Mouse (Mus musculus) cerebellum, postnatal 36 days (tissue): ENCODE measurements at regions not wholly inside any gene's neighbourhood (a gene's known extent, or its start where the extent isn't known, plus 50 kb on each side); places are given as distances from the start of the nearest gene placed in this dataset.

Source experiments
- DNase-seq, 2 experiments: peaks; one replicate each; pipeline ENCODE4 v3.0.0; 2021 to 2022; ENCODE audit warnings: mixed read lengths in 2 of 2

DNA sequence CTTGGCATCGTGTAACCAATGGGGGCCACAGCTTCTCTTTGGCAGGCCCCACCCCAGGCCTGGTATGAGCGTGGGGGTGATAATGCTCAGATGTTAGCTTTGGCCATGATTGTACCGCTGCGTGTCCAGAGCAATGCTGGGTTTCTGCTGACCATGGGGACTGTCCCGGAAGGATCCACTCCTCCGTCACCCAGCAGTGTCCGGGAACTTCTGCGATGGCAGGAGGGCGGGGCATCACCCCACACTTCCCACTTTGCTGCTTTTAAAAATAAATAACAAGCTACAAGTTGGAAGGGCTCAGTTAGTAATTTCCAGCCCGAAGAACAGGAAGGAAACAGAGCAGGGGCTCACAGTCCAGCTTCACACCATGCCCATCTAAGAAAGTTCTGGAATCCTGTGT lies 116.7 kb upstream of the Ptpn1 start:
- DNase-seq, result no peak

DNA sequence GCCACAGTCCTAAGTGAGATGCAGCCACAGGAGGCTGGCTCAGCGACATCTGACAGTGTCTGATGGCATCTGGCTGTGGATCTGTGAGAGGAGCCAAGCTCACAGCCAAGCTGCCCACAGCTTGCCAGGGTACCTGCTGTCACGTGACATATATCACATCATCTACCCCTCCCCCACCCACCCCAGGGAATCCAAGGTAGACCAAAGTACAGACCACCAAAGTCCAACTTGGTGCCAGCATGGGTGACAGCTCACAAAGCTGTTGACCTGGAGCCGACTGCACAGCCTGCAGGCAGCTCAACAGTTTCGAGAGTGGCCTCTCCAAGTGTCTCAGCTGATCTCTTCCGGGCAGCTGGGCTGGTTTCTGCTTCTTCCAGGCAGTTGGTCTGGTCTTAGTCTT lies 119.6 kb upstream of the Tmem189 start:
- DNase-seq, result no peak

DNA sequence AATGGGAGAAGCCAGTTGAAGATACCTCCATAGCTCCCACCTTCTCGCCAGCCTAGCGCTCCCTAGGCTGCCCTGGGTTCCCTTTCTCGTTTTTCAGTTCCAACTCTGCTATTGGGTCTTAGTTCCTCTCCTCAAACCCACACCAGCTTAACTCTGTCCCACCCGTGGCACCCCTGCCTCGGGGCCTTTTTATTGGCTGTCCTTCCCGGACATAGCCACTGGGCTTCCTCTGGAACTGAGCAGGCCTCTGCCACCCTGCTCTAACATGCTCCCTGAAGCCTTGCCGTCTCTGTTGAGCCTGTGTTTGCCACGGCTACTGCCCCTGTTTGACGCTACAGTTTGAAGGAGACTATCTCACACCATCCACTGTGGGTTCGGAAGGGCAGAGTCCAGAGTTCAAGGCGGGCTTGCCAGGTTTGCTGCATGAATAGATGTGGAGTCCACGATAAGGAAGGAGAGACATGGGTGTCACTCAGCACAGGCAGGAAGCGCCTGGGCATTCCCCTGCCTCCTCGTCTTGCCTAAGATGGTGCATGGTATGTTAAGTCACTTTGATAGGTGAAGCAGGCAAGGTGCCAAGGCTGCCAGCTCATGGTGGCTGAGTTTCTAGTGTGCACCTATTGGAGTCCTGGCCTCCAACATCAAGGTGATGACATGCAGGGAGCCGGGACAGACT lies 116.1 kb upstream of the Tmem189 start:
- DNase-seq, result no peak

DNA sequence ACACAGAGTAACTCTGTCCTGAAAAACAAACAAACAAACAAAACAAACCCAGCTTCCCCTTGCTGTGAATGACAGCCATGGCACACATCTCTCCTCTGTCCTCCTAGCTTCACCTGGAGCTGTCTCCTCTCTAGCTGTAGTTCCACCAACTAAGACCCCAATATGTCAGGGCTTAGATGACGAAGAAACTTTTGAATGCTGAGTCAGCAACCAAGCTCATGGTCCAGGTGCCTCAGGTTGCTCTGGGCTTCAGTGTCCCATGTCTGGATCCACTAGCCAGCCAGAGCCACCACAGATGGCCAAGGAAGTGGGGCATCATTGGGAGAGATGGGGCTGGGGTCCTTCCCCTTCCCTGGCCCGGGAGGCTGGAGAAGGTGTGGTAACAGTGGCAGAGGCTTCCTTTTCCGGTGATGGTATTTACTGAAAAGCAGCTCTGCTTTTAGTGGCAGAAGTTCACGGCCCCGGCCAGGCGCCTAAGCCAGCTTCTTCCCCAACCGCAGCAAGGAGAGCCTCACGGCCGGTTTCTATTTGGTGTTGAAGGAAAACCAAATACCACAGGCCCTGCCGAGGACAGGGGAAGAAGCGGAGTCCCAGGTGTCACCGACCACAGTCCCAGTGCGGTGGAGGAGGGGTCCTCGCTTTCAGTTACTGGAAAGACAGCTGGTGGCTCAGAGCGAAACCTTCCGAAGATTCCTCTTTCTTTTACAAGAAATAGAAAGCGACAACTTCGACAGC lies 115.0 kb upstream of the Tmem189 start:
- no peak for DNase-seq

DNA sequence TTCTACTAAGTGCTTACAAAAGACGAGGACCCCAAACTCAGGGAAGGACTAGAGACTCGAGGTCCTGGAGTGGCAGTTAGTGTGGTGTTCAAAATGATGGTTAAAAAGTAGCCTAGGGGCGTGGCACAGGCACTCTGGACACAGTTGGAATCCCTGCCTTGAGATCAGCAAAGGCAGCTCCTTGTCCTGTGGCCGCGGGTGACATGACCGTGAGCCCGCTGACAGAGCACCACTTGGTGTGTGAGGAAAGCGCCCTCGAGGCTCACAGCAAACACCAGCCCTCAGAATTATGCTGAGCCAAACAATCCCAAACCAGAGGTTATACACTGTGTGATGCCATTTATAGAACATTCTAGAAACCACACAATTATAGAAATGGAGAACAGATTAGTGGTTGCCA lies 112.9 kb upstream of the Tmem189 start:
- no peak for DNase-seq

DNA sequence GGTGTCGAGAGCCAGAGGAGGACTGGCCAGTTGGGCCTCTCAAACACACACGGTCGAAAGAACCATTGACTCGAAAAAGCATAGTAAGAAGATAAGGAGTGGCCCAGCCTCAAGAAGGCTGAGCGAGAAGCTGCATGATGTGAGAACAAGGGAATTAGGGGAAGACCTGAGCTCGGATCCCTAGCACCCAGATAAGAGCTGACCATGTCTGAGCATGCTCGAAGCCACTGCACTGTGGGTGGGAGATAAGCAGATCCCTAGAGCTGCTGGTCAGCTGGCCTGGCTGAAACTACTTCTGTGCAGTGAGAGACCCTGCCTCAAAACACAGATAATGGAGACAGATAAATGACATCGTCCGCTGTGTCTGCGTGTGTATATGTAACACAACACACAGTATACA lies 111.8 kb upstream of the Tmem189 start:
- DNase-seq, result no peak

DNA sequence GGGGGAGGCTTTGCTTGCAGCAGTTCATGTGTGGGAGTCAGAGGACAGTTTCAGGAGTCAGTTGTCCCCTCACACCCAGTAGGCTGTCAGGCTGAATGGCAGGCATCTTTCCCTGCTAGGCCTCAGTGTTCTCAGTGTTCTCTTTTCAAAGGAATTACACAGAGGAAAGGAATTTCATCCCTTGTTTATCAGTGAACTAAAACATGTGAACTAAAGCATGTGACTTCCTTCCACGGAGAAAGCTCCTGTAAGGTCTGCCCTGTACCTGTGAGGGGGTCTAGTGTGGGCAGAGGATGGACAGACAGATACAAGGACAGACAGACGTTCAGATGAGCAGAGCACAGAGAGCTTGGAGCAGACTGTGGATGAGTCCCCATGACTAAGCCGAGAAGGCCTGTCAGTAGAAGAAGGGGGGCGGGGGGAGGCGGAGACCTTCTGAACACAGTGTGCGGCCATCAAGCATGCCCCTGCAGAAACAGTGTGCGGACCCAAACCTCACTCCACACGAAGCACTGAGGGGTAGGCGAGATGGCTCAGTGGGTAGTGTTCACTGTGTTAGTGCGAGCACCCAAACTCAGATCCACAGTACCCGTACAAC lies 111.1 kb upstream of the Tmem189 start:
- DNase-seq, result no peak

DNA sequence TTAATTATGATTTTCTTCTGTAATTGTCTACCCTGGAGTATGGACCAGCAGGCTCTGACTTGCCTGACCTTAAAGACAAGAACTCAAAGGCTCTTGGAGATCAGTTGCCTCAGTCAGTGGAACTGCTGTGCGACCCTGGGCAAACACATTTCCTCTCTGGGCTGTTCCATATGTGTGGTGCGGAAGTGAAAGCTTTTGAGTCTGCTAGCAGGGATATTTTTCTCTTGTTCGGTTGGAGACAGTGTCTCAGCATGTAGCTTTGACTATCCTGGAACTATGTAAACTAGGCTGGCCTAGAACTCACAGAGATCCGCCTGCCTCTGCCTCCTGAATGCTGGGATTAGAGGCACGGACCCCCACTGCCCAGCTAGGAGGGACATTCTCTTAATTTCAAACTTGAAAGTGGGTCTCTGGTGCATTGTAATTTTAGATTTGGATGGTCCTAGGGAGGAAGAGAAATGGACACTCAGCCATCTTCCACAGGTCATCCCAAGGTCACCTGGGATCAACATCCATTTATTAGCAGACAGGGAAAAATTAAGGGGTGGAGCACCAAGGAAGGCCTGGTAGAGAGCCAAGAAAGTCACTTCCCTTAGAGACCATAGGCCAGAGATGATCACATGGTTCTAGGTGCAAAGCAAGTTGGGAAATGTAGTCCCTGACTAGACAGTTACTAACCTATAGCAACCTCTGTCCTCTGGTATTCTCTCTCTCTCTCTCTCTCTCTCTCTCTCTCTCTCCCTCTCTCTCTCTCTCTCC lies 110.2 kb upstream of the Tmem189 start:
- no peak for DNase-seq

DNA sequence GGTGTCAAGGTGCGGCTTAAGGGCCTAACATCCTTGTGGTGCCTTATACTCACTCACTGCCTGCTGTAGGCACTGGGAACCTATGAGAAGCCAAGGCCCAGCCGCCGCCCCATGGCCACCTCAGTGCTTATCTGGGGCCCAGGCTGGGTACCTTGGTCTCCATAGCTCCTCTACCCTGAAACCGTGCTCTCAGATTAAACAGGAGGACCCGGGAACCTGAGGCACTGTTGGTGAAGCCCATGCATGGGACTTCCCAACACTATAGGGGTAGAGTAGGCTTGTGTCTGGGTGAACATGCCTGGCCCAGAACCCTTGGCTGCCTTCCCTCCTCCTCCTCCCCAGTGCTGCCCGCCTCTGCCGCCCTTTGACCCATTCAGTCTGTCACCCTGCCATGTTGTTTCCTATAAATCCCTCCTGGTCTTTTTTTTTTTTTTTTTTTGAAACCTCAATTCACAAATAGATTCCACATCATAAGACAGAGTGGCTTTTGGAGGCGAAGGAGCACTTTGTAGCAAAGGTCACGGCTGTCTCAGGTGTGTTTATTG lies 109.4 kb upstream of the Tmem189 start:
- no peak for DNase-seq

DNA sequence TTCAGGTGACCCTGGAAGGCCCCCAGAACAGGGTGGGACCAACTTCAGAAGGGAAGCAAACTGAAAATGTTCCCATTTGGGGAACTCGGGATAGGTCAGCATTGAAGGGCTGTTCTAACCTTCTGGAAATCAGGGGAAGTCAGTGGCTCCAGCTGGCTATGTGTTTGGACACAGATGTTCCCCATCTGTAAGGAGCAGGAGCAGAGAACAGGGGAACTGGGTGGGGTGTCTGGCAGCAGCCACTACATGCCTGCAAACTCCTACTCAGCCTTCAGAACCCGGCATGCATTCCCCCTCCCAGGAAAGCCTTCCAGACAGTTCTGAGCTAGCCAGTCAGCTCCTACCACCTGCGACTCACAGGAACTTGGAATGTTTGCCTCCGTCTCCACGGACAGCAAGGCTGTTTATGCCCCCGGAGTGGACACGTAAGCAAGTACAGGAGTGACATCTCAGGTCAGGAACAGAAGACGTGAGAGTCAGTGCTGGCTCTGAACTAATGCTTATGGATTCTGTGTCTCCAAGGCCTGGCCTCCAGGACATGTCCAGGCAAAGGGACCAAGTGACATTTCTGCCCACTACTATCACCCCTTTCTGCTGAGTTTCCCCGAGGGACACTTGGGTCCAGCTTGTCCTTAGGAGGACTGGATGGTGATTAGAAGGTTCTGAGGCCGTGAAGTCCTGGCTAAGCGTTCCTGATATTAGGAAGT lies 108.6 kb upstream of the Tmem189 start:
- no peak for DNase-seq

DNA sequence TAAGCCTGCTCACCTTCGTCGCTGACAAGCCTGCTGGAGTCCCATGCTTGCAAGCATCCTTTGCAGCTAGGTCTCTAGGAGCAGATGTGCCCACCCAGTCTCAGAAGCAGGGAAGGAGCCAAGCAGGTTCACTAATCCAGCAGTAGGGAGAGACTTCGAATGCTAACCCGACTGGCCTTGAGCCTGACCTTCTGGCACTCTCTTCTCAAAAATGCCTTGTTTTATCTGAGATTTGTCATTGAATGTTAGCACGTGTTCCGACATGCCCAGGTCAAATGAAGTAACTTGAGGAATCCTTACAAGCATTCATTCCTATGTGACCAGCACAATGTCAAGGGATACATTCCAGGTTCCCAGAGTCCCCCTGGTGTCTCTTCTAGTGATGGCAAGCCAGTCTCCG lies 105.9 kb upstream of the Tmem189 start:
- DNase-seq, result no peak

DNA sequence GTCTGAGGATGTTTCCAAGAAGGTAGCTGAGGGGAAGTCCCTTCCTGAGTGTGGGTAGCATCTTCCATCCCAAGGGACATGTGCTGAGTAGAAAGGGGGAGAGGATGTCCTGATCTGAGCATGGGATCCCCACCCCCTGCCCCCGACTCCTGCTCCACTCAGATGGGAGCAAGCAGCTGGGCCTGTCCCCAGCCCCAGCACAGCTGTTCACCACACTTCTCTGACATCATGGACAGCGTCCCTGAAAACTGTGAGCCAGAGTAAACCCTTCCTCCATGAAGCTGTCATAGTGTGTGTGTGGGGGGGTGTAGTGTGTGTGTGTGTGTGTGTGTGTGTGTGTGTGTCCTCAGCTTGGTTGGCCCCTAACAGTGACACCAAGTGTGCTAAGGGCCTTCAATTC lies 104.3 kb upstream of the Tmem189 start:
- no peak for DNase-seq

DNA sequence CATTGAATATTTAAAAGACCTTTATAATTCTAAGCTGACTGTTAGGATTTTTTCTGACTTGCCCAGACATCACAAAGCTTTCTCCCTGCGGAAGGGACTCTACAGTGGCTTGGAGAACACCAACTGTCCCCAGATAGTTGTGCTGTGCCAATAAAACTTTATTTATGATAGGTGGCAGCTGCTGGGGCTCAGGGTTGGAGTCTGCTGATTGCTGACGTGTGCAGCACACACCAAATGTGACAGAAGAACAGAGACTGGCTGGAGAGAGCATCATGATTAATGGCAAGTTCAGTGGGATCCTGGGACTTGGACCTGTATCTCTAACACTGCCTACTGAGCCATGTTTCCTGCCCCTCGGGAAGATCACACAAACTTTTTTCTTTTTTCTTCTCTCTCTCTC lies 103.1 kb upstream of the Tmem189 start:
- no peak for DNase-seq

DNA sequence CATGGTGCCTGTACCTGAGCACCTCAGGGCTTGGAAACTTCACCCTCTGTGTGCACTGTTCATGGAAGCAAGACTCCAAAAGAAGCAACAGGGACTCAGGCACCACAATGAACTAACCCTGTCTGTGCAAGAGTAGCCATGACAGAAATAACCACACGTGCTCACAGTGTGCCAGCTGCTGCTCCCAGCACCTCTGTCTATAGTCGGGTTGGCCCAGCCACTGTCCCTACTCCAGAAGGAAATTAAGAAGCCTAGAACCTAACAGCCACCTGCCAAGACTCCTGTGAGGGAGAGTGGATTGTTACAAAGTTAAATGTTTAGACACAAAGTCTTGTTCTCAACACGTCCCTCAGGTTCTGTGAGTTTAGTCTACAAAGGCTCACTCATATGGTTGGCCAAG lies 102.7 kb upstream of the Tmem189 start:
- DNase-seq, result no peak

DNA sequence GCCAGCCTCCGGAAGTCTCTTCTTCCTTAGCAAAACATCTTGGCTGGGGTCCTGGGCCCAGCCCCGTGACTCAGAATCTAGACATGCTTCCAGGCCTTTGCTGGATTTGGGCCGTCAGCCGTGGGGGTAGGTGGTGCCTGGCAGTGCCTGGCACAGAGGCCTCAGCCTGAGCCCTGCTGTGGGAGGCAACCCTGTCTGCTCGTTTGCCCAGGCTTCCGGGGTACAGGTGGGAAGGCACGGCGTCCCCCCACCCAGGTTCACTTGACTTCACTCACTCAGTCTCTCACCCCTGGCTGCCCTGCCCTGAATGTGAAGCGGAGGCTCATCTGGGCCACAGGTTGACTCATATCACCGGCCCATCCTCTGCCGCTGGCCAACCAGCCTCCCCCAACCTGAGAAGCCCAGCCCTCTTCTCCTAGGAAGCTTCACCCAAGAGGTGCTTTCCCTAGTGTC lies 99.9 kb upstream of the Tmem189 start:
- DNase-seq, result no peak

DNA sequence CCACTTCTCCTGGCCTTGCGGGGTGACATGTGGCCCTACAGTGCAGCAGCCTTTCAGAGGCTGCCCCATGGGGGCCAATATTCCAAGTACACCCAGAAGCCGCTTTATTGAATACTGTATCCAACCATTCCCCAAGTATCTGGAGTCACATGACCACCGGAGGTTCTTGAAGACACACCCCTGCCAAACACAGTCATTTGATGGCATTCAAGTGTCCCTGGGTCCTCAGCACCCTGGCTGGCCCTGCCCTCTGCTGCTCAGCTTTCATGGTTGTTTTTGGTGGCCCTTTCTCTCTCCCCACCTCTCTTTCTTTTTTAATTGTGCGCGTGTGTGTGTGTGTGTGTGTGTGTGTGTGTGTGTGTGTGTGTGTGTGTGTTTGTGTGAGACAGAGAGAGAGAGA lies 97.3 kb upstream of the Tmem189 start:
- no peak for DNase-seq

DNA sequence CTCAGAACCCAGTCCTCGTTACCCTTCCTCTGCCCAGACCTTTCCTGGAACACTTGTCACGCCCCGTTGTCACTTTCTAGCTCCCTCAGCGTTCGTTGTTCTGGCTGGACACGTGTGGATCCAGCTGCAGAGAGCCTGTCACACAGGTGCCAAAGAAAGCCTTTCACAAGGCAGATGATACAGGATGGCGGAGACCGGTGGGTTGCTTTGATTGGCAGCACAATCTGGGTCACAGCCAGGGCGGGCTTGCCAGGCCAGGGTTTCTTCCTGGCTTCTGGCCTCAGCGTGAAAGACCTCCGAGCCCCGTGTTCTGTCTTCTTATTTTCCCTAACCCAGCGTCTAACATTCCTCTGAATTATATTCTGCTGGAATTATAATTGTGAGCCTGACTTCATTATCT lies 94.7 kb upstream of the Tmem189 start:
- DNase-seq, result no peak

DNA sequence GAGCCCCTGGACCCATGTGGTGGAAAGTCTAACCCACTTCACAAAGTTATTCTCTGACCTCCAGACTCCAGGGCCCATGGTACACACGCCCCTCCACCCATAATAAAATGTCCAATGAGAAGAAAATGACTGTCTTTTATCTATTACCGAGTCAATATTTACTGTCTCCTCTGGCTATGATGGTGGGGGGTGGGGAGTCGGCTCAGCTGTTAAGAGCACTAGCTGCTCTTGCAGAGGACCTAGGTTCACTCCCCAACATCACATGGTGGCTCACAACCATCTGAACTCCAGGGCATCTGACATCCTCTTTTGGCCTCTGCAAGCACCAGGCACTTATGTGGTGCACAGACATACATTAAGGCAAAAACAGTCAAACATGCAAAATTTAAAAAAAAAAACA lies 93.8 kb upstream of the Tmem189 start:
- no peak for DNase-seq

DNA sequence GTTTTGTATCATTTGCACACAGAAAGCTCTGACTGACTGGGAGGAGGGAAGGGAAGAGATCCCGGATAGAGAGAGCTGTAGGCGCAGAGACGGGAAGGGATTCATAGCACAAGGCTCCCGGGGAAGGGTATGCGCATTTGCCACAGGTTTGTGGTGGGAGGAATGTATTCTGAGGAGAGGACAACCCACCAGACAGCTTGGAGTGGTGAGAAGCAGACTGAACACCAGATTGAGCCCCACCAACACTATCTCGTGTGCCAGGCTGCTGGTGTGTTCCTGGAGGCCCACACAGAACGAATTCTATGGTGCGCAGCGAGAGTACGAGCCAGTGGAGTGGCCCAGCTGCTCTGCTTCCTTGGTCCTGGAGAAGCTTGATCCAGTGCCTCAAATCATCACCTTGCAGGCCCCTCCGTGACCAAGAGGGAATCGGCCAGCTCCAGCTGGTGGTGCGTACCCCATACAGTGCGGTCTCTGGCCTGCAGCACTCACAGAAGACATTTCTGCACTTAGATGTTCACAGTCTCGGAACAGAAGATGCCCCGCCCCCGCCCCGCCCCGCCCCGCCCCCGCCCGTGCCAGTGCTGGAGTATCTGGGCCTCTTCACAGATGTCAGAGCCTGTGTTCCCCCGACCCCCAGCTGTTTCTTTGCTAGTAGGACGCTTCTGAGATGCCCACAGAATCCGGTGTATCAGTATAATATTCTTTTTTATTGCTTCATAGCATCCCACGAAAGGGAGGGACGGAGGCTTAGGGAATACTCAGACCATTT lies 92.8 kb upstream of the Tmem189 start:
- no peak for DNase-seq

DNA sequence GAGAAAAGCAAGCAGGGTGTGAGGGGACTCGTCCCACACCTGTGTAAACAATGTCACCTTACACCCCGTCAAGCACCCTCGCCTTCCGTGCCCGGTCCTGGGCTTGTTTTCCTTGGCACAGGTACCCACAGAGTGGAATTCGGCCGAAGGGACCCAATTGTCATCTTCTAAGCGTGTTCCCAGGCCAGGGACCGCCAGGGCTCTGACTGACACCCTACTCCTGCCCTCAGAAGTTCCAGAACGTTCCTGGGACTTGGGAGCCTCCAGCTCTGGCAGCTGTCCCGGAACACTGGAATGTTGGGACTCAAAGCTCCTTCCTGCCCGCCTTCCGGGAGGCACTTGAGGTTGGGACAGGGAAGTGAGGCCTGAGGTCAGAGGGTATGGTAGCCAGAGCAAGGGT lies 91.9 kb upstream of the Tmem189 start:
- no peak for DNase-seq

DNA sequence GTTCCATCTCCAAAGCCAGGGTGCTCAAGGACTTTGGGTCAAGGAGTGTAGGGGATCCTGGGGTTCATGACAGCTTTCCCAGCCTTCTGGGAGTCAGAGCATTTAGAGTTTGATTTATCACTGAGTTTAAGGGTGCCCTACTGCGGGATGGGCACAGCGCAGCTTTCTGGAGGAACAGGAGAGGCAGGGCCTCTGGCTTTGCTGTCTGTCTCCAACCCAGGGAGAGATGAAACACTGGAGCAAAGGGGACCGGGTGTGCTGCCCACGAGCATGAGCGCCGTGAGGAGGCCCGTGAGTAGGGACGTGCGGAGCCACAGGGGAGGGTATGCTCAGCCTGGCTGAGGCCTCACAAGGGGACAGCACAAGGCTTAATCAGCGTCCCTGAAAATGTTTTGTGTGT lies 89.1 kb upstream of the Tmem189 start:
- no peak for DNase-seq

DNA sequence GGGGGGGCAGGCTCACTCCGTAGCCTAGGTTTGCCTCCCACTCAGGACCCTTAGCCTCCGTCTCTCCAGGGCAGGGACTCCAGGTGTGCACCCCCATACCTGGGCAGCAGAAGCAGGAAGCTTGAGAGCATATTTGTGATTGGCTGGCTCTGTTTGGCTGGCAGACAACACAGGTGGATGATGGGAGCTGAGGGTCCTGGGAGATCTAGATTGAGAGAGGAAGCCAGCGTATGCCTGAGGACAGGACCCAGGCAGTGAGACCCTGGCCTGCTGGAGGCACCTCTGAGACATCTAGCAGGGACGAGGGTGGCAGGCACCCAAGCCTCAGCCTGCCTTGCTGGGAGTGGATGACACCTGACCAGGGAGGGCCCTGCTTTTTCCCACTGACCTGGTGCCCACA lies 88.6 kb upstream of the Tmem189 start:
- no peak for DNase-seq
